Mouse (Mus musculus) ES-Bruce4 (cell line): ENCODE measurements around the gene 8030474K03Rik. TPM values are rescaled to one million over a fixed set of nuclear protein-coding genes. Genes with fewer than 3 reads are reported as not detected.

Experiments used
- H3K27ac ChIP-seq: 2 replicates; pipeline ENCODE4 v1.5.1; 2012; ENCODE audit warnings: low read length, inconsistent platforms; ENCODE audit not compliant: insufficient read depth
- H3K27me3 ChIP-seq: 2 replicates; pipeline ENCODE4 v1.6.1; 2012; ENCODE audit warnings: mild to moderate bottlenecking, low read length, inconsistent platforms; ENCODE audit not compliant: control insufficient read depth, poor library complexity, insufficient read depth, severe bottlenecking
- H3K36me3 ChIP-seq: 2 replicates; pipeline ENCODE4 v1.6.1; 2012; ENCODE audit warnings: inconsistent platforms, mild to moderate bottlenecking, low read length, moderate library complexity; ENCODE audit not compliant: control insufficient read depth, poor library complexity, insufficient read depth, severe bottlenecking
- H3K4me1 ChIP-seq: one replicate; pipeline ENCODE4 v1.8.1; 2011; ENCODE audit warnings: low read length; ENCODE audit not compliant: control insufficient read depth, insufficient read depth
- H3K4me3 ChIP-seq: 2 replicates; pipeline ENCODE4 v1.5.1; 2011; ENCODE audit warnings: low read depth, mild to moderate bottlenecking, low read length
- H3K9ac ChIP-seq: 2 replicates; pipeline ENCODE4 v1.6.1; 2012; ENCODE audit warnings: low read depth, mild to moderate bottlenecking, inconsistent platforms; ENCODE audit not compliant: poor library complexity, severe bottlenecking
- H3K9me3 ChIP-seq: replicated peaks from 2 replicates; pipeline ENCODE4 v1.6.1; 2012; ENCODE audit warnings: mild to moderate bottlenecking, low read length, inconsistent platforms; ENCODE audit not compliant: control insufficient read depth, poor library complexity, insufficient read depth, severe bottlenecking
- CTCF ChIP-seq: IDR thresholded peaks from one replicate; pipeline ENCODE4 v1.8.1; 2011; ENCODE audit warnings: low read depth, low read length
- EP300 ChIP-seq: IDR thresholded peaks from 2 replicates; pipeline ENCODE4 v1.6.1; 2011; ENCODE audit warnings: low read depth, low read length; ENCODE audit not compliant: insufficient read depth
- POLR2A ChIP-seq: IDR thresholded peaks from one replicate; pipeline ENCODE4 v1.8.1; 2011; ENCODE audit warnings: low read length; ENCODE audit not compliant: insufficient read depth
- polyA plus RNA-seq: library from polyadenylated mRNA; stranded (reverse); fragments of >200 nt; gene quantifications from 2 replicates; pipeline ENCODE4 v1.2.4, GENCODE M21; 2011; ENCODE audit warnings: low read depth; ENCODE audit not compliant: missing spikeins, insufficient read depth, insufficient read length

The 8030474K03Rik gene
- polyA plus RNA-seq, 1 experiment: 4.3 TPM

GRCm38 (mm10) chrX:101847191-101847795, 52.8 kb downstream of the 8030474K03Rik start:
- Histone ChIP-seq H3K27ac (no peak overlapping the region), H3K36me3 (no peaks in the 10 kb centered on the region), H3K9ac (no peak overlapping the region), H3K4me1 (no peaks in the 10 kb centered on the region), H3K4me3 (no peak overlapping the region), H3K9me3 (no peaks in the 10 kb centered on the region), H3K27me3 (peaks cover 10% of the 10 kb centered on the region; the same call in 1 of the 2 replicates)
- TF ChIP-seq CTCF (no peak), EP300 (no peak), POLR2A (no peak)

Other genes with a start within 250 kb of the 8030474K03Rik start
- 303 and 324 TPM in 2 replicates for gene Ogt, start 154.6 kb upstream of the 8030474K03Rik start, polyA plus RNA-seq
- gene Cxcr3, start 60.4 kb upstream of the 8030474K03Rik start, polyA plus RNA-seq: not detected in 2 replicates
- gene Gm4779, start 233 bp upstream of the 8030474K03Rik start, polyA plus RNA-seq: 7.9 and 11.6 TPM in 2 replicates
- gene Nhsl2, start 54.7 kb downstream of the 8030474K03Rik start, polyA plus RNA-seq: 0.21 and 0.61 TPM in 2 replicates